Comparison of ENCODE assay signal across 8 mouse cellular contexts in genomic region chr5:23787536-23788389, GRCm38 (mm10). TPM values are rescaled to one million over a fixed set of nuclear protein-coding genes. Genes with fewer than 3 reads are reported as not detected.
DNase-seq lines count a peak whose midpoint lies in the region; ATAC-seq and TF ChIP-seq lines count a peak whose summit lies in the region.

Gene Rint1, plus strand, starts transcription at chr5:23787711.

- WGBS in hindbrain, embryonic 10.5 days: 5% methylated on average over 47 of the region's 47 CpGs
- WGBS in lung, postnatal 0 days: 2% methylated on average over 47 of the region's 47 CpGs

- peak; percentile 82 for ATAC-seq in frontal cortex, adult (ENCODE audit: low TSS enrichment)
- peak; percentile 82 for ATAC-seq in lung, postnatal 0 days

- H3K9ac ChIP-seq in lung, postnatal 0 days (replicated peaks; ENCODE audit: low read depth): peak within 1 kb of the TSS; percentile 76

- peak within 1 kb of the TSS; percentile 71 for H3K4me3 ChIP-seq in hindbrain, embryonic 10.5 days
- peak within 1 kb of the TSS; percentile 83 for H3K4me3 ChIP-seq in lung, postnatal 0 days (ENCODE audit: low read depth, low read length)

- peak; percentile 99 for TF ChIP-seq CTCF in lung, postnatal 0 days (IDR thresholded peaks at IDR 0.05)

- H3K27ac ChIP-seq in hindbrain, embryonic 10.5 days: peak within 1 kb of the TSS; percentile 91
- H3K27ac ChIP-seq in lung, postnatal 0 days (ENCODE audit: low read length): peak within 1 kb of the TSS; percentile 83

- peak; percentile 91 for DNase-seq in MN1 (ENCODE audit: low spot score)
- DNase-seq in cerebellum, adult 9-10 months: peak; percentile 95
- peak; percentile 96 for DNase-seq in hindbrain, embryonic 10.5 days (ENCODE audit: low spot score)
- peak; percentile 92 for DNase-seq in layer of hippocampus, adult 9-11 months
- DNase-seq in lung, postnatal 0 days (ENCODE audit: low spot score): peak; percentile 95
- DNase-seq in ovary, postnatal 14 days (ENCODE audit: low spot score): peak; percentile 99
- peak; percentile 95 for DNase-seq in thymus, postnatal 14 days

- peak within 1 kb of the TSS; percentile 83 for H3K4me2 ChIP-seq in lung, postnatal 0 days (replicated peaks; ENCODE audit: low read depth, low read length)

- no peaks in the 10 kb centered on the region for H3K27me3 ChIP-seq in hindbrain, embryonic 10.5 days (ENCODE audit: insufficient read depth, poor library complexity, severe bottlenecking)
- no peaks in the 10 kb centered on the region for H3K27me3 ChIP-seq in lung, postnatal 0 days (replicated peaks; ENCODE audit: insufficient read depth, low read length)

- no peak for TF ChIP-seq EP300 in lung, postnatal 0 days (IDR thresholded peaks at IDR 0.05)

- peaks cover 17% of the 10 kb centered on the region for H3K36me3 ChIP-seq in hindbrain, embryonic 10.5 days
- no peaks in the 10 kb centered on the region for H3K36me3 ChIP-seq in lung, postnatal 0 days (ENCODE audit: insufficient read depth, low read length)

- H3K9me3 ChIP-seq in hindbrain, embryonic 10.5 days: no peaks in the 10 kb centered on the region
- no peaks in the 10 kb centered on the region for H3K9me3 ChIP-seq in lung, postnatal 0 days (ENCODE audit: low read length)

- H3K4me1 ChIP-seq in hindbrain, embryonic 10.5 days (replicated peaks): peaks cover 13% of the 10 kb centered on the region
- 0 out of 2 replicates have a peak, but pooled peaks cover 5% of the 10 kb centered on the region for H3K4me1 ChIP-seq in lung, postnatal 0 days (ENCODE audit: insufficient read depth, low read depth, low read length)

RNA-seq across cellular contexts. Expression of gene Rint1, which starts in this region (rescaled TPM):
- 33.0 and 37.4 TPM in 2 replicates for polyA plus RNA-seq in hindbrain, embryonic 10.5 days (2016; fragmentation: Nextera tagmentation; extraction: Ambion mirVana)
- 19.7 and 21.3 TPM in 2 replicates for polyA plus RNA-seq in lung, postnatal 0 days (2015; fragmentation: Nextera tagmentation; extraction: Ambion mirVana)

Comparison
In these comparisons a context has a peak if more than half of its experiments do, and no peak if none do; other contexts are left out.
1. Peak in every context shown above with its lines: DNase-seq, ATAC-seq, H3K4me3 ChIP-seq and H3K27ac ChIP-seq.